Mouse (Mus musculus): ENCODE measurements around the gene Tanc2.

Tanc2 gene

GRCm38 (mm10) chr11:105955815-105956430, 366.1 kb downstream of the Tanc2 start:
- no peak for DNase-seq (ENCODE audit: low spot score)

GRCm38 (mm10) chr11:105957501-105957900, 367.7 kb downstream of the Tanc2 start:
- no peak for DNase-seq (ENCODE audit: low spot score)

- DNase-seq (ENCODE audit: low spot score), result no peak
These were observed 368.8 kb downstream of the Tanc2 start for GRCm38 (mm10) chr11:105958566-105958965.

GRCm38 (mm10) chr11:105959355-105959754, 369.6 kb downstream of the Tanc2 start:
- DNase-seq (ENCODE audit: low spot score), result peak; percentile 34

GRCm38 (mm10) chr11:105964691-105965090, 374.9 kb downstream of the Tanc2 start:
- no peak for DNase-seq (ENCODE audit: low spot score)

- DNase-seq (ENCODE audit: low spot score), result no peak
These were observed 376.5 kb downstream of the Tanc2 start for GRCm38 (mm10) chr11:105966288-105966687.

GRCm38 (mm10) chr11:105967741-105968574, 378.2 kb downstream of the Tanc2 start, which contains the start of gene Ace:
Gene Ace (plus strand): TSS chr11:105967945.
- no peak for DNase-seq (ENCODE audit: low spot score)

GRCm38 (mm10) chr11:105968948-105969347, 379.2 kb downstream of the Tanc2 start:
- no peak for DNase-seq (ENCODE audit: low spot score)

GRCm38 (mm10) chr11:105969516-105969915, 379.7 kb downstream of the Tanc2 start:
- peak; percentile 44 for DNase-seq (ENCODE audit: low spot score)

- DNase-seq (ENCODE audit: low spot score), result no peak
These were observed 384.8 kb downstream of the Tanc2 start for GRCm38 (mm10) chr11:105974593-105974992.

- no peak for DNase-seq (ENCODE audit: low spot score)
These were observed 385.3 kb downstream of the Tanc2 start for GRCm38 (mm10) chr11:105975050-105975449.

- DNase-seq (ENCODE audit: low spot score), result no peak
These were observed 385.9 kb downstream of the Tanc2 start for GRCm38 (mm10) chr11:105975636-105976035.

GRCm38 (mm10) chr11:105978232-105978631, 388.4 kb downstream of the Tanc2 start:
- no peak for DNase-seq (ENCODE audit: low spot score)

GRCm38 (mm10) chr11:105978634-105979033, 388.8 kb downstream of the Tanc2 start:
- DNase-seq (ENCODE audit: low spot score), result no peak

Measured in ovary, postnatal 14 days (tissue).